Mouse (Mus musculus) thymus, adult 2 months (tissue): Measurements from ENCODE around the gene Mrpl45. TPM values are rescaled to one million over a fixed set of nuclear protein-coding genes. Genes with fewer than 3 reads are reported as not detected.

Experiments used
- DNase-seq: peaks from one replicate; pipeline ENCODE4 v3.0.0; 2021
- H3K27ac ChIP-seq: fragments of 200-500 bp; 2 replicates; pipeline ENCODE4 v1.5.1; 2012; ENCODE audit warnings: low read length, control low read depth; ENCODE audit not compliant: control insufficient read depth, insufficient read depth
- H3K27me3 ChIP-seq: fragments of 200-500 bp; 2 replicates; pipeline ENCODE4 v1.6.1; 2012; ENCODE audit warnings: mild to moderate bottlenecking, low read length, moderate library complexity, mixed read lengths; ENCODE audit not compliant: control insufficient read depth, insufficient read depth
- H3K36me3 ChIP-seq: fragments of 200-500 bp; 2 replicates; pipeline ENCODE4 v1.6.1; 2012; ENCODE audit warnings: mild to moderate bottlenecking, low read length, moderate library complexity; ENCODE audit not compliant: control insufficient read depth, insufficient read depth
- H3K4me1 ChIP-seq: fragments of 200-500 bp; replicated peaks from 2 replicates; pipeline ENCODE4 v1.6.1; 2012; ENCODE audit warnings: low read length; ENCODE audit not compliant: control insufficient read depth, insufficient read depth
- H3K4me3 ChIP-seq: fragments of 200-500 bp; 2 replicates; pipeline ENCODE4 v1.5.1; 2012; ENCODE audit warnings: mild to moderate bottlenecking, low read length, control low read depth, moderate library complexity; ENCODE audit not compliant: control insufficient read depth, insufficient read depth
- CTCF ChIP-seq: fragments of 200-500 bp; IDR thresholded peaks from 2 replicates; pipeline ENCODE4 v1.5.1; 2012; ENCODE audit warnings: mild to moderate bottlenecking, control low read depth, low read length, moderate library complexity, borderline replicate concordance; ENCODE audit not compliant: control insufficient read depth, poor library complexity, insufficient read depth; ENCODE audit errors: extremely low read depth
- POLR2A ChIP-seq: fragments of 200-500 bp; IDR thresholded peaks from 2 replicates; pipeline ENCODE4 v1.6.1; 2012; ENCODE audit warnings: mild to moderate bottlenecking, low read length, control low read depth, moderate library complexity; ENCODE audit not compliant: control insufficient read depth, poor library complexity, insufficient read depth; ENCODE audit errors: extremely low read depth
- WGBS: fragments of 180-500 bp; shearing (Covaris S2); methylation state at CpG from one replicate; pipeline ENCODE4 v1.1.7; 2018; 5-methylcytosine and 5-hydroxymethylcytosine counted together
- polyA plus RNA-seq: library from polyadenylated mRNA; depleted of rRNA; stranded (reverse); fragments of >200 nt; gene quantifications from 2 replicates; pipeline ENCODE4 v1.2.3, GENCODE M21; 2012

Gene Mrpl45
- polyA plus RNA-seq, 1 experiment, result 14.1 TPM

- H3K27me3 ChIP-seq, result no peaks in the 10 kb centered on the region
- H3K27ac ChIP-seq, result no peak overlapping the region
- no peaks in the 10 kb centered on the region for H3K36me3 ChIP-seq
- no peak for TF ChIP-seq CTCF
- H3K4me3 ChIP-seq, result no peak overlapping the region
- no peak for DNase-seq
- H3K4me1 ChIP-seq, result peaks cover 18% of the 10 kb centered on the region
- WGBS, result 94% methylated on average over 12 of the region's 12 CpGs
These were observed 21.8 kb downstream of the Mrpl45 start for GRCm38 (mm10) chr11:97337363-97337762.

- H3K4me3 ChIP-seq, result no peak overlapping the region
- H3K27ac ChIP-seq, result no peak overlapping the region
- H3K36me3 ChIP-seq, result no peaks in the 10 kb centered on the region
- TF ChIP-seq CTCF, result no peak
- no peak for TF ChIP-seq POLR2A
- no peak for DNase-seq
- H3K27me3 ChIP-seq, result no peaks in the 10 kb centered on the region
- peaks cover 25% of the 10 kb centered on the region for H3K4me1 ChIP-seq
- 85% methylated on average over 20 of the region's 21 CpGs for WGBS
These were observed 22.9 kb downstream of the Mrpl45 start for GRCm38 (mm10) chr11:97338302-97338976.

GRCm38 (mm10) chr11:97338977-97339315 lies 23.4 kb downstream of the Mrpl45 start:
- no peaks in the 10 kb centered on the region for H3K27me3 ChIP-seq
- H3K4me3 ChIP-seq, result no peak overlapping the region
- DNase-seq, result no peak
- no peak overlapping the region for H3K27ac ChIP-seq
- no peak for TF ChIP-seq POLR2A
- TF ChIP-seq CTCF, result no peak
- H3K36me3 ChIP-seq, result no peaks in the 10 kb centered on the region
- WGBS, result 84% methylated on average over 17 of the region's 17 CpGs
- H3K4me1 ChIP-seq, result peaks cover 30% of the 10 kb centered on the region

- Histone ChIP-seq H3K27ac (no peak overlapping the region), H3K4me1 (peaks cover 14% of the 10 kb centered on the region), H3K4me3 (peak overlapping the region; percentile 17), H3K27me3 (no peaks in the 10 kb centered on the region), H3K36me3 (no peaks in the 10 kb centered on the region)
- TF ChIP-seq CTCF (no peak), POLR2A (no peak)
- 17% methylated on average over 8 of the region's 8 CpGs for WGBS
- DNase-seq, result peak; percentile 25
These were observed 27.7 kb downstream of the Mrpl45 start for GRCm38 (mm10) chr11:97343175-97343574.

GRCm38 (mm10) chr11:97343619-97344018 lies 28.1 kb downstream of the Mrpl45 start:
- DNase-seq, result peak; percentile 70
- TF ChIP-seq CTCF (peak; percentile 63; the same call in 1 of the 2 replicates), POLR2A (no peak)
- Histone ChIP-seq H3K27ac (no peak overlapping the region), H3K27me3 (no peaks in the 10 kb centered on the region), H3K4me1 (peaks cover 14% of the 10 kb centered on the region), H3K4me3 (peak overlapping the region; percentile 17), H3K36me3 (no peaks in the 10 kb centered on the region)
- 28% methylated on average over 17 of the region's 17 CpGs for WGBS

GRCm38 (mm10) chr11:97345446-97345845 lies 29.9 kb downstream of the Mrpl45 start:
- no peaks in the 10 kb centered on the region for H3K27me3 ChIP-seq
- no peak overlapping the region for H3K27ac ChIP-seq
- WGBS, result 25% methylated on average over 10 of the region's 10 CpGs
- no peak overlapping the region for H3K4me3 ChIP-seq
- peaks cover 14% of the 10 kb centered on the region for H3K4me1 ChIP-seq
- no peak for DNase-seq
- H3K36me3 ChIP-seq, result no peaks in the 10 kb centered on the region
- TF ChIP-seq CTCF (no peak), POLR2A (no peak)

- Histone ChIP-seq H3K27me3 (no peaks in the 10 kb centered on the region), H3K36me3 (no peaks in the 10 kb centered on the region), H3K4me1 (peaks cover 14% of the 10 kb centered on the region), H3K4me3 (no peak overlapping the region), H3K27ac (no peak overlapping the region)
- TF ChIP-seq CTCF (no peak), POLR2A (no peak)
- no peak for DNase-seq
- 92% methylated on average over 9 of the region's 9 CpGs for WGBS
These were observed 30.9 kb downstream of the Mrpl45 start for GRCm38 (mm10) chr11:97346383-97346782.
